Mouse (Mus musculus) erythroblast, adult 5-6 weeks (primary cell): ENCODE measurements around the gene Aspscr1. TPM values are rescaled to one million over a fixed set of nuclear protein-coding genes. Genes with fewer than 3 reads are reported as not detected.

Experiments used
- ATAC-seq: replicated peaks from 2 replicates; pipeline ENCODE4 v1.8.0; 2016; ENCODE audit warnings: moderate number of reproducible peaks, mild to moderate bottlenecking, moderate TSS enrichment, inconsistent platforms; ENCODE audit not compliant: poor library complexity, low FRiP score, severe bottlenecking
- total RNA-seq, 2 experiments: library from RNA; stranded (forward) in 1 of 2; stranded (reverse) in 1 of 2; fragments of 150-400 nt in 1 of 2; fragments of 200-764, 138-1000 nt in 1 of 2; gene quantifications; 2 replicates each; pipeline versions ENCODE4 v1.2.3 to v1.2.4; 2015 to 2017; ENCODE audit warnings: low replicate concordance in 2 of 2

Gene Aspscr1
- total RNA-seq, 2 experiments from 2014 or later: 15.9 to 16.7 TPM

DNA sequence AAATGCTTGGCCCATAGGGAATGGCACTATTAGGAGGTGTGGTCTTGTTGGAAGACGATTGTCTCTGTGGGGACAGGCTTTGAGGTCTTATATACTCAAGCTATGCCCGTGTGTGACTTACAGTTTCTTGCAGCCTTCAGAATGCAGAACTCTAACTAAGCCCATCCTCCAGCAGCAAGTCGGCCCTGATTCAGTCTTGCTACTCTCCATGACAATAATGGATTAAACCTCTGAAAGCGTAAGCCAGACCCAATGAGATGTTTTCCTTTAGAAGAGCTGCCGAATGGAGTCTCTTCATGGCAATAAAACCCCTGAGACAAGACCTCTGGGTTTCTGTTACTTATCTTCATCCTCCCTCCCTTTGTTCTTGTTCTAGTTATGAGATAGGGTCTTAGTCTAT, 38.0 kb upstream of the Aspscr1 start:
- no peak for ATAC-seq

DNA sequence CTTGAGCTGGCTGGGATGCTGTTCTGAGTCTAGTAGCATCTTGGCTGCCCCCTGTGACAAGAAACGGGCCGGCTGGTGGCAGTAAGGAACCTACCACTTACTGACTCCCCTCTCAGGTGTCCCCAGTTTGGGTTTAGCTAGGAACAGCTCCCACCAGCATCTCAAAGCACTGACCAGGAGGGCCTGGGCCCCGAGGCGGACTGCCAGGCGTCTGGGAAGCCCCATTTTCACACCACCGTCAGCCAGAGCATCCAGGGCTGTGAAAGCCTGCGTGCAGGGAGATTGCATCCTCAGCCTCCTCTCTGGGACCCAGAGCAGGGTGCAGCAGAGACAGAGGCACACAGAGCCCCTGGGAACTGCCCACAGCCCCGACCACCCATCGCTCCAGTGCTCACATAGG, 31.5 kb upstream of the Aspscr1 start:
- no peak for ATAC-seq

DNA sequence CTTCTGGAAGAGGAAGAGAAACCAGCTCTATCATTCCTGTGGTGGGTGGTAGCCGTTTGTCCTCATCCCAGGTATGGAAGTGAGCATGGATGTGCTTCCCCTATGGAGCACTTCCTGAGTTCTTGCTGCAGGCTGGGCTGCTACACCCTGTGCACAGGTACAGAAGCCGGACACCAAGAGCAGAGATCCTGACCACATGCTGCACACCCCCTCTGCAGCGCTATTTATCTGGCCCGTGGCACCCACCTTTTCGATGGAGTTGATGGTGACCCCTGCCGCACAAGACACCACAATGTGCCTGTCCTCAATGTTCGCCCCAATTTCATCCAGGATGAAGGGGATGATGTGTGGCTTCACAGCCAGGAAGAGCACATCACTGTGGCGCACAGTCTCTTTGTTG, 30.9 kb upstream of the Aspscr1 start:
- no peak for ATAC-seq

DNA sequence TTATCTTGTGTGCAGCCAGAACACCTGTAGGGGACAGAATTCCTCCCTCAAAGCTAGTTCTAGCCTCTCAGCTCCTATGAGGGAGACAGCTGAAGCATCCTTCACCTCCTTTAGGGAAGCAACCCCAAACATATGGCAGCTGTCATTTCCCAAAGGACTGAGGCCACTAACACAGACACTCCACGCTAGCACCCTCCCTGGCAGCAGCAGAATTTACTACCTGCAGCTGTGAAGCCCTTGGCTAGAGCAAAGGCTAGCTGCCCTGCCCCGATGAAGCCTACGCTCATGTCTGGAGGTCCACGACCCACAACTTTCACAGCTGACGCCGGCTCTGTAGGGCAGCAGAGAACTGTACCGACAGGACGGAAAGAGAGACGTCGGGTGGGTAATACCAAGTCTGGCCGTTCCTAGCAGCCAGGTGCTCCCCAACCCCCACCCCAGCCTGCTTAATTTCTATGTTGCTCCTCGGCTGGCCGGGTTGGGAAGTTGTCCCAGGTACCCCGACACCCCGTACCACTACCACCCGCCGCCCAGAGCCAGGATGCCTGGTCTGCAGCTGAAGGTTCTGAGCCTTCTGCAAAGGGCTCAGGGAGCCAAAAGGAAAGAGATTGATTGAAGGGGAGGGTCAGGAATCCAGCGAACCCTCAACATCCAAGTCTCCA, 29.7 kb upstream of the Aspscr1 start:
- ATAC-seq: peak; percentile 46

DNA sequence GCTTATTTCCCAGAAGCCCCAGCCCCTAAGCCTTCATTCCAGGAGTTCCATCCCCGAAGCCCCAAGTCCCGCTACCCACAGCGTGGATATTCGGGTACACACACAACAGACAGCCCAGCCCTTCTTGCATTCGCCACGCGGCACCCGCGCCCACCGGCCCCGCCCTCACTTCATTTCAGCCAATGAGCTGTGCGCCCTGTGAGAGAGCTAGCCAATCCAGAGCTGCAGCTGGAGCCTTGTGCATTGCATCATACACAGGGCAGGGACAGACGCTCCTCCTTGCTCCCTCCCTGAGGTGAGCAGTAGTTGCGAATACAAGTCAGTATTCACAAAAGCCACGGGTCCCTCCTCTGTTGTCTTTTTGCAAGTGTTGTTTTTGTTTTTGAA, 29.2 kb upstream of the Aspscr1 start, which contains the start of gene Pycr1:
Gene Pycr1 (minus strand): TSS at position 169 of the 387 bp plus-strand sequence.
- ATAC-seq: peak; percentile 93

DNA sequence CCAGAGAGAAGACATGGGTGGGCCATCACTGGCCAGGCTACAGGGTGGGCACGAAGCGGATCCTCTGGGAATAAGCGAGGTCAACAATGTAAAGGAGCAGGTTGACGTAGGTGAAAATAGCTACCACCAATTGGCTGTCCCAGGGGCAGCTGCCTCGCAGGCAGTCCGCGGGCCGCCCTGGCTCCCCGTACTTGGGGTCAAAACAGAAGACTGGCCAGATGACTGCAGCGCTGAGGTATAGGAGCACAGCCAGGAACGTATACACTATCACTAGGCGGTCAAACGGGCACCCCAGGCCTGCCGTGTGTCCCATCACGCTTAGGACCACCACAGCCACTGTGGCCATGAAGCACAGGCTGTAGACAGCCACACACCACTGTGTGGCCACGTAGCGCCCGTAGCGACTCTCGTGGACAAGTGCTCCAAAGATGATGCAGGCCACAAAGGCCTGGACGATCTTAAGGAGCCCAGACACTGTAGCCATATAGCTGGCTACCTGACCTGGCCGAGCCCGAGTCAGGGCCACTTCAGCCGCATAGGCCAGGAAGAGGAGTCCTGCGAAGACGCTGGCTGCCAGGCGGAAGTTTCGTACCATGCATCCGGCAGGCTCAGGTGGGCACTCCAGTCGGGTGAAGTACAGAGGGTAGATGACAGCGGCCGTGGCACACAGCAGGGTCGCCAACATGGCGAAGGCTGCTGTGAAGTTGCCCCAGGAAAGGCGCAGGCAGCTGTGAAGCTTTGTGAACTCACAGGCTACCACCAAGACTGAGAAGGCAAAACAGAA, 25.5 kb upstream of the Aspscr1 start:
- ATAC-seq: no peak

DNA sequence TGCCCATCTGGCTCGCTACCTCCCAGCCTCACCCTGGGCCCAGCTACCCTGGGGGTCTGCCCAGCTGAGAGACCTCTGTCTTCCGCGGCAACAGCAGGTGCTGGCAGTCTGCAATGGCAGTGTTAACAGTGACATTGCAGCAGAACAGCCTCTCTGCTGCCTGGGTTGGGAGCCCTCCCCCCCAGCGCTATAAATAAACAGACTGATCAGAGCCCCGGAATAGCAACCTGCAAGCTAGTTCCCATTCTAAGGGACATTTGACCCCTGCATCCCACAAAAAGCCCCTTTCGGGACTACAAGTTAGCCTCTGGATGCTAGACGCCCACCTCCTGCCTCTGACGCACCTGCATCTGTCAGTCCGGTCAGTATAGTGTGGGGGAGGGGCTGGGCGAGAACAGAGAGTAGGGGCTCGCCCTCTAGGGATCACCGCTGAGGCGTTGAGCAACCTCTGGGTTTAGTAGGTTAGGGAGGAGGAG, 24.7 kb upstream of the Aspscr1 start, which contains the start of gene Myadml2:
Gene Myadml2 (minus strand): TSS at position 158 of the 476 bp plus-strand sequence.
- no peak for ATAC-seq

DNA sequence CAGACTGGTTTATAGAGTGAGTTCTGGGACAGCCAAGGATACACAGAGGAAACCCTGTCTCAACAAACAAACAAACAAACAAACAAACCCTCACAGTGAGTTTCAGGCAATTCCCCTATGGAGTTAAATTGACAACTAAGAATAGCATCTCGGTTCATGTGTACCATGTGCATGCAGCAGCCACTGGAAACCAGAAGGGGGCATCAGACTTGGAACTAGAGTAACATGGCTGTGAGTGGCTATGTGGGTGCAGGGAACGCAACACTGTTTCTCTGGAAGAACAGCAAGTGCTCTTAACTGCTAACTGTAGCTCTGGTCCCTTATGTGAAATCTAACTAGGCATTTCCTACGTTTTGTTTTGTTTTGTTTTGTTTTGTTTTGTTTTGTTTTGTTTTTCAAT, 20.9 kb upstream of the Aspscr1 start:
- ATAC-seq: peak; percentile 76

DNA sequence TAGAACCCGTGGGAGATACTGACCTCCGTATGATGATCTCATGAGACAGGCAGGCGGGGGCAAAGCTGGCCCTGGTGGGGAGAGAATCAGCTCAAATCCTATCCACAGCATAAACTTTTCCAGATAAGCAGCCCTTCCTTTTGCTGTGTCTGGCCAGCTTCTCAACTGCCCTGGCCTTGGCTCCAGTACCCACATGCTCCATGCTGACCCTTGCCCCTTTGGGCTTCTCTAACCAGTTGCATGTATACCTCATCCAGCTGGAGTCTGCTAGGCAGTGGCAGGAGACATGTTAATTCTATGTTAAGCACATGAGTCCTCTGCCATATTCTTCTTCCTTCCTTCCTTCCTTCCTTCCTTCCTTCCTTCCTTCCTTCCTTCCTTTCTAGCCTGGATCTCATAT, 18.0 kb upstream of the Aspscr1 start:
- ATAC-seq: no peak

DNA sequence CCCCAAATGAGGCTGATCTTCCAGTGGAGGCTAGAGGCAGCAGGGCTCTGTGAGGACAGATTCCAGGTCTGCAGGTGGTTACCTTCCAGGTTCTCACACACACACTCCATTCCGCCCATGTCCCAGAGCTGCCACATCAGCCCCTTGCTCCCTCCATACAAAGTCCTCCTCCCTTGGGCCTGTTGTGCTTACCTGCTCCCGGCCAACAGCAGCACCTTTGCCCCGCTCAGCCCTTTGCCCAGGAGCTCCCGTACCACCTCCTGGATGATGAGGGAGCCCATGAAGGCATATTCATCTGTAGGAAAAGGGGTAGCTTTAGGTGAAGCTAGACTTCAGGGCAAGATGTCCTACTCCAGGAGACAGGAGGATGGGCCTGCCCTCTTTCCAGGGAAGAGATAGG, 15.5 kb upstream of the Aspscr1 start:
- no peak for ATAC-seq

DNA sequence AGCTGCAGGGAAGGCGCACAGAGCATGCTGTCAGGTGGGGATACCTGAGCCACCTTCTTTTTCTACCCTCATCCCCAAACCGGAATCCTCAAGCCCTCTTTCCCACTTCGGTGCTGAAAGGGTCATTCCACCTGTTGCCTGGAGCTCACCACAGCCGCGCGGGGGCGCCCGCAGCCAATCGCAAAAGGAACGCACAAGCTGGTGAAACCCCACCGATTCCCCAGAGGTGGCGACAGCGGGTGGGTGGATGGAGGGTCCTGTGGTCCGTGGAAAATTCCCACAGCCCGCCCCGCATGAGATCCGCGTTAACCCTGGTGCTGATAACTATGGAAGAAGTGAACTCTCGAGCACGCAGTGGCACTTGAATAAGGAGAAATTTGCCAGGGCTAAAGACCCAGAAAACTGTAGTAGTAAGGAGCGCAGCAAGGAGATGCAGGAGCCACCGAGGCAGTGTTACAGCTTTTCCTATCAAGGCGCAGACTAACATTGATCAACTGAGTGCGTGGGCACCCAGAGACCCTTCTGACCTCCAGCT, 13.8 kb upstream of the Aspscr1 start:
- ATAC-seq: peak; percentile 63

DNA sequence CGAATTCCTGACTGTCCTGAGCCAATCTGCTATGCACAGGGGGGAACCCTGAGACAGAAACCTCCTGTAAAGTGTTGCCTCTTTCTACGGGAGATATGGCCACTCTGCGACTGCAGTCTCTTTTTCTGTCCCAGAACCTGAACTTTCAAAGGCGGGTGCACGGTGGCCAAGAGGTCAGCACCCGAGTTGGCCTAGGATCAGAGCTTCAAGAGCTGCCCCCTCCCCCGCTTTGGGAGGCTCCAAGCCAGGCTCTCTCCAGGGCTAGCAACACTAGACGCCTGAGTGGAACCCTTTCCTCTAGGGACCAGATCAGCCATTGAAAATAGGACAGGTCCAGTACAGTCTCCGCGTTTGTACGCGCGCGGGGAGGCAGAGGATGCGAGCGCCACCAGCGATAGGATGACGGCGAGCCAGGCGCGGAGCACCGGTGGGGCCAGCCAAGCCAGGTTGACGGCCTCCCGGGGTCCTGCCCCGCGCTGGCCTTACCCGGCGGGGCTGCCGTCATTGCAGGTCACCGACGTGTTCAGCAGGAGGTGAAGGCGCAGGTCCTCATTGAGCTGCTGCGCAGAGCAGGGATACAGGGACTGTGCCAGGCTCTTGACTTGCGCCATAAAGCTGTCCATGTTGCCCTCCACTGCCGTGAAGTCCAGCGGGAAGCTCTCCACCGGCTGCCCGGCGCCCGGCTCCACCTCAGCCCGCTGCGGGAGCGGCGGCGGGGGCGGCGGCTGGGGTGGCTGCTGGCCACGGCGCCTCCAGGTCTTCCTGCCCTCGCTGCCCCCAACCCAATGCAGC, 13.1 kb upstream of the Aspscr1 start:
- no peak for ATAC-seq

DNA sequence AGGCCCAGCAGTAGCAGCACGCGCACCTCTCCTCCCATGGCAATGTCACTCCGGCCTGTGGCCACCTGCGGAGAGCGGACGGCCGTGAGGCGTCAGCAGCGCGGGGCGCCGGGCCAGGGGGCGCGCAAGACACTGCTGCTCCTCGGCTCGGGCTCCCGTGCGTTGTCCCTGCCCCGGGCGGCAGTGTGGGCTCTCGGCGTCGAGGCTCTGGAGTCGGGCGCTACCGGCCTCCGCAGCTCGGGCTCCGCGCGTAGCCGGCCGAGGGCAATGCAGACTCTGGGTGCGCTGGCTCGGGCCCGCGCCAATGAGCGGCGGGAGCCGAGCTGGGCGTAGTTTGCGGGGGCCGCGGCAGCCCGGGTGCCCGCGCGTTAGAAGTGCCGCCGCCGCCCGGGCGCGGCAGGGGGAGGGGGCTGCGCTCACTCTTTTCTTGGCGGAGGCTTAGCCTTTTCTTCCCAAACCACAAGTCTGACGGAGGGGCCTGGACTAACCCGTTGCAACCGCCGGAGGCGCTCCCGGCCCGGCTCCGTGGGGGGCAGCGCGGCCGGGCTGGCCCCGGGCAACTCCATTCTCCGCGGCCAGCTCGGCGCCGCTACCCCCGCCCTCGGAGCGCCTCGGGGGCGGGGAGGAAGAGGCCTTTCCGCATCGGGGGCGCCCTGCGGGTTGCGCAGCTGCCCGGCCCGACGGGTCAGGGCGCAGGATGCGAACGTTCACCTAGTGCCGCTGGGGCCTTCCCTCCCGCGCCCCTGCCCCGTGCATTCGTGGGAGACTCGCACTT, 12.3 kb upstream of the Aspscr1 start:
- ATAC-seq: no peak

DNA sequence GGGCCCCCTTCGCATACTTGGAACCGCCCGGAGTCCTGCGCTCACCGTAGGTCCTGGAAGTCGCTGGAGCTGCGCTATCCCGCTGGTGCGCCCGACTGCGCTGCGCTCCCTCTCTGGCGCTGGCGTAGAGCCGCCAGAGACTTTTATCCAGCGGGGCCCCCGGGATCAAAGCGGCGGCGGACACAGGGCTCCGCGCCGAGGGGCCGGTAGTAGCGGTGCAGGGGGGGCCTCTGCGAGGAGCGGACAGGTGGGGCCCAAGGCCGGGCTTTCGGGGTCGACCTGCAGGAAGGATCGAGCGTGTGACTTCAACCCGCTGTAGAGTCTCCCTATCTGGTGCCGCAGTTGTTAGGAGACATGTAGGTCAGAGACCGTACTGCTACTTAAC, 11.7 kb upstream of the Aspscr1 start, which contains the start of gene Notum:
Gene Notum (minus strand): TSS at position 100 of the 385 bp plus-strand sequence.
- no peak for ATAC-seq

DNA sequence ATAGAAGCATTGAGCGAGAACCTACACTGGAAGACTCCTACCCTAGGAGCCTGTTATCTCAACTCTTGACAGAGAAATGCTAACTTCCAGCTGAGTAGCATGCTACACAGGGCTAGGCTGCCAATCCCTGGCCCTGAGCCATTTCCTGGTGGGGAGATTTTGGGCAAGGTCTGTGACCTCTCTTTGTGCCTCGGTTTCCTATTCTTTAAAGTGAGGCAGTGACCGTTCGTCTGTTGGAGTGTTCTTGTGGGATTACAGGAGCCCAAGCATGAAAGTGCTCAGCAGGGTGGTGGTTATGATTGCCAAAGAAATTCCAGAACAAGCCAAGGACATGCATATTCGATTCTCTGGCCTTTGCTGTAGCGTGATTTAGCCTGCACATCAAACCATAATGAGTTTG, 10.0 kb upstream of the Aspscr1 start:
- no peak for ATAC-seq

DNA sequence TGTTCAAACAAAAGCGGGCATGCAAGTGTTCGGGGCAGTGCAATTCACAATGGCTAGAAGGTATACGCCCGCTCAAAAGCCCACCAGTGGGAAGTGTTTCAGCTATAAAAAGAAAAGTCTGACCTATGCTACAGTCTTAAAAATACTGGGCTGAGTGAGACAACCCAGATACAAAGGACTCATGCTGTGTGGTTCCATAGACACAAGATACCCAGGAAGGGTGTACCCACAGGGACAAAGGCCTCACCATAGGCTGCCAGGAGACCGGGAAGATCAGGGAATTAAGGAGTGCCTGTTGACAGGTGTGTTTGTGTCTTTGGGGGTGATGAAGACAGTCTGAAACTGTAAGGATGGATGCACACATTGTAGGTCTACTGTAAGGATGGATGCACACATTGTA, 9.1 kb upstream of the Aspscr1 start:
- no peak for ATAC-seq

DNA sequence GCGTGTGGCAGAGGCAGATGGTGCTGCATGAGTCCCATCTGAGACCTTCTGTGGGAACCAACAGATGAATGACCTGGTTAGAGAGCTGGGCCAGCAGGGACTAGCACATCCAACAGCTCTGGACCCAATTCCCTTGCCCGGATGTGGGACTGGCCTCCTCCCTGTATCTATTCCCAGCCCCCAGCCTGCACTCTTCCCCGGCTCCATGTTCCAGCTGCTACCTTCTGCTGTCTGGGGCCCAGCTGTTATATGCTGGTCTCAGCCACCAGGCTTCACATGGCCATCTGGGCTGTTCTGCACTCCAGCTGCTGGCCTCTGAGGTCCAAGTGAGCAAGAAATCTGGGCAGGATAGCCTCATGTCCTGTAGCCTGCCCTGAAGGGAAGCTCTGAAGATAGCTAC, 7.4 kb upstream of the Aspscr1 start:
- ATAC-seq: no peak

DNA sequence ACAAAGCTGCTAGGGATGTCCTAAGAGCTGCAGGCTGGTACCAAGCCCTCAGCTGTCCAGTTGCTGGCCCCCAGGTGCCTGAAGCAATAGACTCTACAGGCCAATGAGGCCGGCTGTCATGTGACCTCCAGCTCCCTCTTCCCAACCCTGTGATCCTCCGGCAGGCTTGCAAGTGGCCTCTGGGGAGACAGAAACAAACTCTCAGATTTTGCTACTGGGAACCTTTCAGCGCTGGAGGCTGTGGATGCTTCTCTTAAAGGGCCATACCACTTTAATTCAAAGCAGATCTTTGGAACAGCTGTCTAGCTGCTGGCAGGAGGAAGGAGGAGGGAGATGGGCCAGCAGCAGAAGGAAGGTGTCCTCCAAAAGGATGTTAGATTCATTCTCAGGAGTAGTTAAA, 6.2 kb upstream of the Aspscr1 start:
- no peak for ATAC-seq

DNA sequence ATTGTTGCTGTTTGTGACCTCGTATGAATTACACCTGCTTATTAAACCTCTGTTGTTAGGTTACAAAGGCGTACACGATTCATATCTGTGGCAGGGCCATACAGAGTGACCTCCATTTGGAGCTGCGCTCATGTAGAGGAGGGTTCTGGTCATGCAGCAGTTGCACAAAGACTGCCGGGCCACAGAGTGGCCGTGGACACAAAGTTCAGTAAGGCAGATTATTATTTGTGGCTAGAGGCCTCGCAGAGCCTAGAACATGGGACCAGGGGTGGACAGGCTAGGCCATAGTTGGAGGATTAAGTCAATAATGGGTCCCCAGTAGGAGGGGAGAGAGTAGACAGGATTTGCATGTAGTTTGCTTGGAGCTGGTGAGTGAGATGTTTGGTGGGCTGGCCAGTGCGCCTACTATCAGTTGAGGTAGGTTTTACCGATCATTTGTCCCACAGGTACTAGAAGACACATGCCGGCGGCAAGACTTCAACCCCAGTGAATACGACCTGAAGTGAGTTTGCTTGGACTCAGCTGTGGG, 885 bp downstream of the Aspscr1 start:
- no peak; the same call in none of the 2 replicates for ATAC-seq
